Mouse (Mus musculus) small intestine, adult 2 months (tissue): Measurements from ENCODE around the gene Cyp2b10.

ENCODE experiments used
- CTCF ChIP-seq: fragments of 200-500 bp; IDR thresholded peaks from 2 replicates; pipeline ENCODE4 v1.5.1; 2012; ENCODE audit warnings: low read depth, mild to moderate bottlenecking, control low read depth, inconsistent platforms, low read length, moderate library complexity, mixed read lengths; ENCODE audit not compliant: insufficient replicate concordance, insufficient read length; ENCODE audit errors: extremely low read depth
- POLR2A ChIP-seq: fragments of 200-500 bp; IDR thresholded peaks from 2 replicates; pipeline ENCODE4 v1.6.1; 2012; ENCODE audit warnings: low read depth, mild to moderate bottlenecking, control low read depth, inconsistent platforms, low read length, moderate library complexity

DNA sequence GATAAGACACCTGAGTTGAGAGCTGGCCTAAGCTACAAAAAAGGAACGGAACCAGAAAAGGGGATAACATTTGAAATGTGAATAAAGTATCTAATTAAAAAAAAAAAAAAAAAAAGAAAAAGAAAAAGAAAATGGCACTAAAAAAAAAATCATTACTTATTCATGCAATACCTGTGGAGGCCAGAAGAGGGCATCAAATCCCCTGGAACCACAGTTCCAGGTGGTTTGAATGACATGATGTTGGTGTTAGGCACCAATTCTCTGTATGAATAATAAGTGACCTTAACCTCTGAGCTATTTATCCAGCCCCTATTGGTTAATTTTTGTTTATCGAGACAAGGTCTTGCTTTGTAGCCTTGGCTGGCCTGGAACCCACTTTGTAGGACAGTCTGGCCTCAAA lies 27.6 kb upstream of the Cyp2b10 start:
- TF ChIP-seq CTCF = no peak; the same call in 1 of the 2 replicates
- no peak for TF ChIP-seq POLR2A
